Mouse (Mus musculus) frontal cortex, postnatal 36 days (tissue): ENCODE data around the gene Mrgprh.

Source experiments
- DNase-seq, 2 experiments: peaks; one replicate each; pipeline ENCODE4 v3.0.0; 2022; ENCODE audit warnings: low spot score in 2 of 2

Gene Mrgprh

DNA sequence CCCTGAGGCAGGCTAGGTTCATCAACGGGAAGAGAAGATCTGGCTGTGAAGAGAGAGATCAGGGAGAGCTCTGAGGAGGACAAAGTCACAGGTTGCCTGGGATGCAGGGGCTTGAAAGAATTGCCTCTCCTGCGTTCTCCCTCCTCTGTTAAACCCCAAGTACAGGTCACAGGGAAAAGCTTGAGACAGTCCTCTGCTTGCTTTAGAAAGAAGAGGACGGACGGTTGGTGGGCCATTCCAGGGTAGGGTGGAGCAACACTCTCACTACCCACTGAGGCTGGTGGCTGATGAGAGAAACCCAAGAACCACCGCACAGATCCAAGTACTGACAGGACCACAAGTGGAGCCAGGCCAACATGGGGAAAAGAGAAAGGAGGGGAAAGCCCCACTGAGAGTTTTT is at the start of gene Mrgprh:
Gene Mrgprh, plus strand, starts transcription at position 301 of the 400 bp plus-strand sequence.
- no peak for DNase-seq

DNA sequence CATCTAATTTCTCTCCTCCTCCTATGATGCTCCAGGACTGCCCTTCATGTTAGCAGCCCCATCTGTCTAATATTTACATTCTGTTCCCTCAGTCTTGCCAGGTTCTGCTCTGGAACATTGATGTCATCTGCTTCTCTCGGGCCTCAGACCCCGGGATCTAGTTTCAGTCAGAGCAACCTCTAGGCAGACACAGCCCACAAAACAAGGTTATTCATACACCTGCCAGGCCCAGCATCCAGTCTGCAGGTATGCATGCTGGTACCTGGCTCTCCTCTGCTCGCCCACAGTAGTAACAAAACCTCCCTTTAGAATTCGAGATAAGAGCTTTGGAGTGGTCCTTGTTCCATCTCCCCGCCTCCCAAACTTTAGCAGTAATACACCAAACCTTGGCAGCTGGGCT is 45.5 kb upstream of the Mrgprh start:
- no peak for DNase-seq

DNA sequence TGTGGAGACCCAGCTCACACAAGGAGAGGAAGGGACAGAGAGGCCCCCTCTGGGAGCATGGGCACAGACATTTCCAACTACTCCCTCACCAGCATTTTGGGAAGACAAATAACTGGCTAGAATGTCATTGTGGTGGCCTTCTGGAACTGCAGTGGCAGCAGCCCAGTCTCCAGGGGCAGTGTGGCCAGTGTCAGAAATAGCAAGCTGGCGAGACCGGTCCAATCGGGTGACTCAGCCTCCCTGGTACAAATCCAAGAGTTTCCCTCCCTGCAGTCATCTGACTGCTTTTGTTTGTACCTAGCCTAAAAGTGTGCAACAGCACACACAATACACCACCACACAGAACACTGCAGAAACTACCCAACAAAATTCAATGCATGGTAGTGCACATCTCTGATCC is 43.6 kb upstream of the Mrgprh start:
- DNase-seq, result no peak

DNA sequence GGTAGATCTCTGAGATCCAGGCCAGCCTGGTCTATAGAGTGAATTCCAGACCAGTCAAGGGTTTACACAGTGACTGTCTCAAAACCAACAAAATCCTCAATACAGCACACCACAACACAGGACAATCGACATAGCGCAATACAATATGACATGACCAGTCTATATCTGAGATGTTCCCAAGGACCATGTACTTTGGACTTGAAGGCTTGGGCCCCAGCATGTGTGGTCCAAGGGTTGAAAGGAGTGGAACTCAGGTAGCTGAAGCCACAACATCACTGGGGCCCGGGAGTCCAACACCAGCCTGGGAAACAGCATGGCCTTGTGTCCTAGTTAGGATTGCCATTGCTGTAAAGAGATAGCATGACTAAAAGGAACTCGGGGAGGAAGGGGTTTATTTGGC is 43.2 kb upstream of the Mrgprh start:
- DNase-seq, result no peak

DNA sequence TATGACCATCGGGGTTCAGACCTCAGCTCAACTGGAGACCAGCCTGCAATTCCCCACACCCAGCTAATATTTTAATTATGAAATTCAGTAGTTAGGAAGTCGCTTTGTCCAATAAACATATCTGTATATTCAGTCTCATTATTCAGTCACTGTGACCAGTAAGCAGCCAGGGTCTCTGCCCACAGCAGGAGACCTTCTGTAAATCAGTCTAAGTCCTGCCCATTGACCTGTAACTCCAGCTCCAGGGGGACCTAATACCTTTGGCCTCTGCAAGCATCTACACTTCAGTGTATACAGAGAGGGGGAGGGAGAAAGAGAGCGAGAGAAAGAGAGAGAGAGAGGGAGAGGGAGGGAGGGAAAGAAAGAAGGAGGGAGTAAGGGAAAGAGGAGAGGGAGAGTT is 41.5 kb upstream of the Mrgprh start:
- DNase-seq, result no peak

DNA sequence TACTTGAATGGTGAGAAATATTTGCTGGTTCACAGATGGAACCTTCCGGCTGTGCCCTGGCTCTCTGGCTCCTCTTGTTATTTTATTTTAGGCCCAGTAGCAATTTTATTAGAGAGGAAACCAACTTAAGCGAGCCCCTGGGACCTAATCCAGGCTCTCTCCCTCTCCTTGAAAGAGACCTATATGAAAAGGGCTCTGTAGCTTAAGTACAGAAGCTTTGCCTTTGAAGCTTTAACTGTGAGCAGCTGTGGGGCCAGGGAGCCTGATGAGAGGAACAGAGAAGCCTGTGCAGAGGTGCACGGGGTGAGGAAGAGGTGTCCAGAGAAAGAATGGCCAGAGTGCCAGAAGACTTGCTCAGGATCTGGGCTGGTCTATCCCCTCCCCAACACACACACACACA is 41.0 kb upstream of the Mrgprh start:
- no peak for DNase-seq

DNA sequence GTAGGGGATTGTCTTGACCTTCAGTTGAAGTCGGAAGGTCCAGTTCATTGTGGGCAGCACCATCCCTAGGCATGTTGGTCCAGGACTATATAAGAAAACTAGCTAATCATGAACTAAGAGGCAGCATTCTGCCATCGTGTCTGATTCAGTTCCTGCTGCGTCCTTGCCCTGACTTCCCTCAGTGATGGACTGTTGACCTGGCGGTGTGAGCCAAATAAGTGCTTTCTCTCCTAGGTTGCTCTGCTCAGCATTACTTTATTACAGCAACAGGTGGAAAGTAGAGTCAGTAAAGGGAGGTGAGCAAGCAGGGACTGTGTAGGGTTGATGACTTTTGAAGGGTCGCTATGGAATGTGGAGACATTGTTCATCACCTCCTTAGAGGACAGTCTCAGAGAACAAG is 40.1 kb upstream of the Mrgprh start:
- DNase-seq, result no peak

DNA sequence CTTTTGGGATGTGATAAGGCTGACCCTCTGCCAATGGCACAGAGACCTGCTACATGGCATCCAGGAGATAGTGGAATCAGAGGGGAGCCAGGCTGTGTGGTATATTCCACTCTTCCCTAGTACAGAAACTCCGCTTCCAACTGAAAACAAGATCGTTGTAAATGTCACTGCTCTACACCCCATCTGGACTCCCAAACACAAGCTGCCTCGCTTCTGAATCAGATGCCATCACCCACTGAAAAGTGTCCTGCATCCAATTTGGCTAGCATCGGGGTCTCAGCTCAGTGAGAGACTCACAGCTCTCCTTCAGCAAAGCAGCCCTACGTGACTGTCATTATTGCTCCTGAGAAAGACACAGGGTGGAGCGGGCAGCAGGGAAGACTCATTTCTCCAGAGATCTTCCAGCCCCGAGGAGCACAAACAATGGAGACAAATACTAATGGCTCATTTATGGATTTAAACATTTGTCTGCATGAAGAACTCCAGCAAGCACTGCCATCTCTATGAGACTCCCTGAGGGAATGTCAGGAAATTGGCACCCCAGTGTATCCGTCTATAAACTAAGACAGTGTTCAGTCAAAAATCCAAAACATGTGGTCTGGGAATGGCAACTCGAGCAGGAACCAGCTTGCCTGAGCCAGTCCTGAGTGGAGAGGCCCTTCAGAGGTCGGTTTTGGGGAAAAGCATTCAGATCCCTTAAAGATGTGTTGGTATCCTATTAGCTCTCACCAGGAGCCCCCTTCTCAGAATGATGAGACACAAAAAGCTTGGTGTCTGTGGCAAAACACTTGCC is 36.2 kb upstream of the Mrgprh start:
- DNase-seq, result peak; percentile 53 to 71

DNA sequence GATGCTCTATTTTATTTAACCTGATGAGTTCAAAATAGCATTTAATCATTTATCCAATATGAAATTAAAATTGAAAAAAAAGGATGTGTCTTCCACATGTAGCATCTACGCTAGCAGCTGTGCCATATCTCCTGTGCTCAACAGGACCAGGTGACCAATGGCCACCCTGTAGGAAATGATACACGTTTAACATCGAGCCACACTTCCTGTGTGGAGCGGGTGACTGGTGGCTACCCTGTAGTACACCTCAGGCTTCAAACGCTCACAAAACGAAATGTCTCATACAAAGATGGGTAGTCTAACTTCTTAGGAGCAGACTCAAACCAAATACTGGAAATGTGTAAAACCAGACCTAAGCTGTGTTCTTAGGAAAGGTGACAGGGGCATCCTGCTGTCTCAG is 32.0 kb upstream of the Mrgprh start:
- no peak for DNase-seq

DNA sequence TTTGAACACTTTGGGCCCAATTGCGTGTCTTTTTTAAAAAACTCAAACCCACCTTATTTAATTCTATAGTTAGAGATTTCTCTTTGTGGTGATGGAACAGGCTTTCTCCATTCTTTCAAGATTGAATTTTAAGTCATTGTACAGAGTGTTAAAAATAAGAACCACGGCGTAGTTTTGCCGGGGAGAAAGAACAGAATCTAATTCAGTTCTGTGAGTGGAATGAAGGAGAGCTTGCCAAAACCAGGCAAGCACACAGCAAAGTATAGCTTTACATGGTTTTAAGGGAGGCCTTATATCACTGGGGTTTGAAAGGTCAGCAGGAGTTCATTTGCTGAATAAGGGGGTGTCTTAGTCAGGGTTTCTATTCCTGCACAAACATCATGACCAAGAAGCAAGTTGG is 31.3 kb upstream of the Mrgprh start:
- no peak for DNase-seq

DNA sequence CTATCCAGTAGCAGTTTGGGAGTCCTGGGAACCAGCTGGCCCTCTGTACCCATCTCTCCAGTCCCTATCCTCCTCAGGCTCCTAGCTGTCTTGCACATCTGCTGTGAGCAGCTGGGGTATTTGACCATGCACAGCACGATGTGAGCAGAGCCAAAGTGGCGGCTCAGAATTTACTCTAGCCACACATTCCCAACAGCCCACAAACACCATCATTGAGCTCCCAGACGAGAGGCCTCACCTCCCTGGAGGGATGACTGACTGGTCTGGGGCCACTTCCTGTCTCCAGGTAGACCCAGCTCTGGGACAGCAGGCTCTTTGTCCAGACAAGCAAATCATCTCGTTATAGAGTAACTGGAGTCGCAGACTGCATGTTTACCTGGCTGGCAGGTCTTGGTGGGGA is 30.0 kb upstream of the Mrgprh start:
- DNase-seq, result no peak

DNA sequence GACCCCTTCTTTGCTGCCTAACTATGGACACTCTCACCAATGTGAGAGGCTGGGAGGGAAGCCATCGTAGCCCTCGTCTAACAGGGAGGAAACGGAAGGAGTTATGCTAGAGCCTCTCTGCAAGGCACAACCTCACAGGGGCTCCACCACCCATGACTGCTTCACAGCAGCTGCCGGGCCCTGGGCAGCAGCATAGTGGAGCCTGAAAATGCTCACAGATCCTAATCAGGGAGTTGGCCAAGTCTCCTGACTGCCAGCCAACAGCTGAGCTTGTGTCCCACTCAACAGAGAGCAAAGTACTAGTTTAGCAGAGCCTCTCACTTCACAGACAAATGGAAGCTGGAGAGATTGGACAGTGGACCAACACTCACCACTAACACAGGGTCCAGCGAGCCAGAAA is 29.4 kb upstream of the Mrgprh start:
- peak in 1 of 2 experiments; percentile 70 for DNase-seq

DNA sequence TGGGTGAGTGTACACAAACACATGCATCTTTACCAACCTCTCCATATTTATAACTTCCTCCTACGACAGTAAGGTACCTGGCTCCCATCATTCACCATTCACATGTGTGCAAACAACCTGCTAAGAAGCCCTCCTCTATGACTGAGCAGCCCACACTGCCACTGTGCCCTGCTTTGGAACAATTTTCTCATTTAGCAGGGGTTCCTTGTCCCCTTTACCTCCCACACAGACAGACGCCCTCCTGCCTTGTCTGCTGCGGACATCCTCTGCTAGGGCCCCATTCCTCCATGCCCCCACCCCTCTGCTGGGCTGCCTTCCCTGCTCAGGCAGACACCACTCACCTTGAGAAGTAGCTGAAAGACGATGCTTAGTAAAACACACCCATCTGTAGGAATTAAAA is 28.1 kb upstream of the Mrgprh start:
- no peak for DNase-seq

DNA sequence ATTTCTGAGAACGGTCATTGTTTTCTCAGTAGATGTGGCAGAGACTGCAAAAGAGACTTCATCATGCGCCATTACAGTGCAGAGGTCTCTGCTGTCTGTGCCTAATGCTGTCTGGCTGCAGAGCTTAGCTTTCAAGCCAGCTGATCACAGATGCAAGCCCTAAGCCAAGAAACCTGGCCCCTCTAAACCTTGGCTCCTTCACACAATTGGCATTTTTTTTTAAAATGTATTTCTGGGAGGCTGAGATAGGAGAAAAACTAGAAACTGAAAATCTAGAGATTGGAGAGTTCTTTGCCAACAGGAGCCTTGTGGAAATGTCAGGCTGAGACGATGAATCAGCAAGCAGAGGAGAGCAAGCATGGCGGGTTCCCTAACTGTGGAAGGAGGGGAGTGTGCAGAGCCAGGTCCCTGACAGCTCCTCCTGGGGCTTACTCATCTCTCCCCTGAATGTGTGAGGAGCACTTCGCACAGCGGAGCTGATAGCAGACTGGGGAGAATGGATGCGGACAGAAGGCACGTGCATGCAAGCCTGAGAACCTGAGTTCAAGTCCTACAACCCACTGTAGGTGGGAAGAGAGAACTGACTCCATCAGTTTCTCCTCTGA is 26.0 kb upstream of the Mrgprh start:
- DNase-seq, result peak; percentile 62 to 65

DNA sequence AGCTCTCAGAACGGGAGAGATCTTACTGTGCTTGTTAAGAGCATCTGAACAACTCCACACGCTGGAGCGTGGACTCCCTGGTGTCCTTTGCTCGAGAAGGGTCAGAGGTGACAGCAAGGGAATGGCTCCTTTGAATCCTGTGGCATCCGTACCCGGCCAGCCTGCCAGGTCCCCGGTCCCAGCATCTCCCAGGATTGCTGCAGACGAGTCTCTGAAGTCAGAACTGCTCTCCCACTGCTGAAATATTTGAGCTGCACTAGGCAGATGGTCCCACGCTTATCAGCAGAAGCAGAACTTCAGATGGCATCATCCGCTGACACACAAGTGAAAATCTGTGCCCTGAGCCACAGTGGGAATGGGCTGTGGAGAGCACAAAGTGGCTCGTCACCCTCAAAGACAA is 24.1 kb upstream of the Mrgprh start:
- peak; percentile 69 to 71 for DNase-seq

DNA sequence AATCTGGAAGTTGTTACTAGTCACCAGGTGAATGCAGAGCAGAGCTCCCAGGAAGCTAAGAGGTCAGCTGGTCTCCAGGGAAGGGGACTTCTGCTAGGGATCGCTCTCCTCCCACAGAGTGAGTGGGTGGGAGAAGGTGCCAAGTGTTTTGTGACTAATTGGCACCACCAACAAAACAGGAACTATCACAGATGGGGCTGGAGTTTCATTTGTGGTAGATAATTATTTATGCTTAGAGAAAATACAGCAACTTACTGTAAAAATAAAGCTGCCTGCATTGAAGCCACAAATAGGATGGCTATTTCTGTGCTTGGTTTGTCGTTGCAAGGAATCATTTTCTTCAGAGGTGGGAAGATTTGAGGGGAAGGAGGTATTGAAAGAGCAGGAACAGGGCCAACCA is 22.0 kb upstream of the Mrgprh start:
- no peak for DNase-seq

DNA sequence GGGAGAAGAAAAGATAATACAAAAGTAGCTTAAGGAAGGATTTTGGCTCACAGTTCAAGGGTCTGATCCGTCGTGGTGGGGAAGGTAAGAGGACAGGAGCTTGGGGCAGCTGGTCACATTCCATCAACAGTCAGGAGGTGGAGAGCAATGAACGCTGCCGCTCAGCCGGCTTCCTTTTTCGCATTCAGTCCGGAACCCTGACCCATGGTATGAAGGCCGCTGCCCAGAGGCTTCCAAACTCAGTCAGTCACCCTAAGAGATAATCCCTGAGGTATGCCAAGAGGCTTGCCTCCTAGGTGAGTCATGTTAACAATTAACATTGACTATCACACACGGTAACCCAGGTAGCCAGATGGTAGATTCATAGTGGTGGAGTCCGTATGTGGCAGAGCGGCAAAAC is 21.4 kb upstream of the Mrgprh start:
- DNase-seq, result no peak

DNA sequence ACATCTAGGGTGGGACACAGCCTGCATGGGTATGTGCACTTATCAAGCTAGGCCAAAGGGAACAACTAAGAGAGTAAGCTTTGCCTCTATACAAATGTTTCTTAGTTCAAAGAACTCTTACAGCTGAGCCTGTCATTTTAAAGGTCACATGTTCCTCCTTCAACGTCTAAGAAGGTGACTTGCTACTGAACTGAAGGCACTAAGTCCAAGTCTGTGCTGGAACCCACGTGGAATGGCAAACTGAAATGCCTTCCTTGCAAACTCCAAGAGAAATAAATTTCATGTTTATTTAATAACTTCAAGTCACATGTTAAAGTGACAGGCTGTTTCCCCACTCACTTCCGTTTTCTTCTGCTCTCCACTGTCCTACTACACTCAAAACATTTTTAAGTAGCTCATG is 18.4 kb upstream of the Mrgprh start:
- no peak for DNase-seq

DNA sequence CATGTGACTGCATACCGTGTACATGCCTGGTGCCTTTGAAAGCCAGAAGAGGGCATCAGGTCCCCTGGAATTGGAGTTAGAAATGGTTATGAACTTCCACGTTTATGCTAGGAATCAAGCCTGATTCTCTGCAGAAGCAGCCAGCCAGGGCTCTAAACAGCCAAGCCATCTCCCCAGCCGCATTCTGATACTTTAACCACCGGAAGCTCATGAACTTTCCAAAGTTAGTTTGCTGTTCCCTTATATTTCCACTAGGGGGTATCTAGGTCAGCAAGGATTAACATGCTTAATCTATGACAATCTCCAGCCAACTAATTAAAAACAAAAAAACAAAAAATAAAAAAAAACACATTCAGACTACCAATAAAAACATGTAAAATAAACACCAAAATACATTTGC is 17.8 kb upstream of the Mrgprh start:
- DNase-seq, result no peak

DNA sequence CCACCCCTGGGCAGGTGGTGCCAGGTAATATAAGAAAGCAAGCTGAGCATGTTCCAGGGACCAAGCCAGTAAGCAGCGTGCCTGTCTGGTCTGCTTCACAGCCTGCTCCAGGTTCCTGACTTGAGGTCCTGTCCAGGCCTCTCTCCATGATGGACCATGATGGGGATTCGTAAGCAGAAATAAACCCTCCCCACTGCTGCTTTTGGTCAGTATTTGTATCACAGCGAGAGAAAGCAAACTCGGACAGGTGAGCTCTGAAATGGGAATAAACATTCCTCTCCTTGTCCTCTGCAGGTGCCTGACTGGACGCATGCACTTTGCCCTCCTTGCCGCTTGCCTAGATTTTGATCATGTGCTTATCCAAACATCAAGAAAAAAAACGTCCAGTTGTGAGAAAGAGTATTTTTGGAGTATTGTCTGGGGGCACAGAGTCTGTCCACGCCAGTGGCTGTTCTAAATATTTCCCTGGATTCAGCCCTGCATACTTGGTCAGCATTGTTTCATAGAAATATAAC is 16.8 kb upstream of the Mrgprh start:
- DNase-seq, result no peak

DNA sequence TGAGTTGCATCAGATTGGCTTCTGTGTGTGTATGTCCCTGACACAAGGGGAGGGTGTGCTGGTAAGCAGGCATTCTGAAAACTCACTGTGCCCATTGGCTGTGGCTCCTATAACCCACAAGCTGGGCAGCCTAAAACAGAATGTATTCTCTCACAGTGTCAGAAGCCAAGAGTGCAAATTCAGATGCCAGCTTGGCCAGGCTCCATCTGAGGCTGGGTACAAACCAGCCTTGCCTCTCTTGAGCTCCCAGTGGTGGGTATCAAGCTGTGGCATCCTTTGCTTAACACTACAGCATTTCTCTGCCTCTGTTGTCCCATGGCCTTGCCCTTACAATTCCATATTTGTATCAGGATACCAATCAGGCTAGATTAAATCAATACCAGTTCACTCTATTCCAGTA is 11.7 kb upstream of the Mrgprh start:
- no peak for DNase-seq

DNA sequence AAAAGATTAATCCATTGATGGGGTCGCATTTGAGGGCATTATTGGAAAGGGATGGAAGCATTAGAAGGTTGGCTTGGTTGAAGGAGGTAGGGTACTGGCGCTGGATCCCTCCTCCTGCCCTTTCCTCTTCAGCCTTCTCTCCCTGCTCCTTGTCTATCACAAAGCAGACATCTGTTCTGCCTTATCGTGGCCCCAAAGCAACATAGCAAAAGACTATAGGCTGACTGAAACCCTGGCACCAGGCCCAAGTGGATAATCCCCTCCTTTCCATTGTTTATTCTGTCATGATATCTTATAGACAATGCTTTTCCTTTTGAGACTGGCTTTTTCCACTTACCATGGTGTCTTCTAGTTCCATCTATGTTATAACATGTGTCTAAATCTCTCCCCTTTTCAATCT is 10.4 kb upstream of the Mrgprh start:
- DNase-seq, result no peak

DNA sequence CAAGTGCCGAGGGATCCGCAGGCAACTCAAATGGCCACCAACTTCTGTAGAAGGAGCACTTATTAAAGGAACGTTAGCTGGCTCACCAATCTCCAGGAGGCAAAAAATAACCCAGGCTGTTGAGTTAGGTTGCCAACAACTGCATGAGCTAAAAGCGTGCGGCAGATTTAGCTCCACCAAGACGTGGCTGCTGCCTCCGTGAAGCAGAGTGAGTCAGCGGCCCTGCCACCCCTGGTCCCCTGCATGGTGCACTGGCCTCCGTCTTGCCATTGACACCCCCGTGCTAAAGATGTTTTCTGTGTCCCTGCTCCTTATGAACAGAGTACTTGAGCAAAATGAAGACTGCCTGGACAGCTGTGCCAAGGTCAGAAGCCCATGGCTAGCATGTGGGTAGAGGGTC is 9.0 kb upstream of the Mrgprh start:
- DNase-seq, result peak; percentile 64 to 83

DNA sequence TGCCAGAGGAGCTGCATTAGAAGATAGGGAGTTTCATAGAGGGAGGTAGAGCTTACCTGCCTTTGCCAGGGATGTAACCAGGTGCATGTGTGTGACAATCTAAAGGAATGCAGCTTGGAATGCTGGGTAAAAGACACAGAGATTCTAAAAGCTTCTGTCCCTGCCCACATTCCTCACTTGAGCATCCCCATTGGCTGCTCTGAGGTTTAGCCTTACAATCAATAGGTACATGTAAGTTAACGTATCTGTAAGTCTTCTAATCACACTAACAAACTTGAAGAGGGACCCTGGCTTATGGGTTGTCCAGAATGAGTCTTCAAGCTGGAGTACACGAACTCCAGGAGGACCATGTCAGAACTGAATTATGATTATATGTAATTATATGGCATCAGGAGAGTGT is 7.8 kb upstream of the Mrgprh start, which contains the start of gene Mas1:
Gene Mas1, minus strand, starts transcription at position 101 of the 400 bp plus-strand sequence.
- no peak for DNase-seq
